Mouse (Mus musculus) bone marrow macrophage, adult 2 months (primary cell): ENCODE data around the gene Lrrc18.

Source experiments
- CTCF ChIP-seq: IDR thresholded peaks from 2 replicates; pipeline ENCODE4 v1.5.1; 2012; ENCODE audit warnings: low read depth, mild to moderate bottlenecking, low read length, moderate library complexity
- POLR2A ChIP-seq: IDR thresholded peaks from 2 replicates; pipeline ENCODE4 v1.6.1; 2012; ENCODE audit warnings: mild to moderate bottlenecking, low read depth, low read length, borderline replicate concordance

DNA sequence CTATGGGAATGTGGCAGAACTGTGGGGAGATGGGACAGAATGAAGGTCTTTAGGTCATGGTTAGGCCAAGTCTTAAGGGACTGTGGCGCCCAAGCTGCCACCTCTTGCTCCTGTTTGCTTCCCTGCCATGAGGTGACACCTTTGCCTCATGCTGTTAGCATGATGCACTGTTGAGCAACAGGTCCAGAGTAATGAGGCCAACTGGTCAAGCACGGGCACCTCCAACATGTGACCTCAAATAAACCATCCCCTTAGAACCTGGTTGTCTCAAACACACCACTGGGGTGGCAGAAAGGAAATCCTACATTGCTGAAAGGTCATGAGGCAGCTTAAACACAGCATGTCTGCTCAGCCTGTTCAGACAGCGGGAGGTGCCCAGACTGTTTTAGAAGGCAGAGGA lies 27.9 kb downstream of the Lrrc18 start:
- TF ChIP-seq CTCF, result no peak
- no peak for TF ChIP-seq POLR2A
